Comparison of ENCODE assay signal across 21 mouse cellular contexts in genomic region chr11:93515566-93515965, GRCm38 (mm10).
A peak's percentile ranks its signal among the peaks of the same experiment; 100 is the strongest.
DNase-seq lines count a peak whose midpoint lies in the region; ATAC-seq lines count a peak whose summit lies in the region.
"Had no signal": no experiment of that assay in that cellular context is flagged by ENCODE, and none has a peak within 500 bp of the region (broad histone marks: within the 10 kb centered on the region; RNA-seq: fewer than 3 reads in every experiment).

No protein-coding gene starts in this region.

- intact Hi-C loops in gastrocnemius, postnatal 14 days (cut with DNase I; ENCODE audit: low total_unique reads), result no loop called here

- ATAC-seq in forebrain, embryonic 14.5 days, result peak; percentile 46; the same call in 1 of the 2 replicates
- ATAC-seq in forebrain, embryonic 11.5 days (replicated peaks; ENCODE audit: low FRiP score), result no peak

- H3K9ac ChIP-seq in forebrain, embryonic 14.5 days (ENCODE audit: low read length), result no peak overlapping the region
- H3K9ac ChIP-seq in forebrain, embryonic 11.5 days (ENCODE audit: low read length), result no peak overlapping the region
- H3K9ac ChIP-seq: embryonic facial prominence, embryonic 12.5 days; hindbrain, embryonic 15.5 days; limb, embryonic 12.5 days; liver, embryonic 13.5 days; lung, embryonic 15.5 days; neural tube, embryonic 12.5 days had no signal

- no peak overlapping the region for H3K4me3 ChIP-seq in forebrain, embryonic 14.5 days (ENCODE audit: low read depth, low read length)
- no peak overlapping the region for H3K4me3 ChIP-seq in forebrain, embryonic 11.5 days (ENCODE audit: low read depth, low read length)
- H3K4me3 ChIP-seq: embryonic facial prominence, embryonic 12.5 days; hindbrain, embryonic 15.5 days; limb, embryonic 12.5 days; liver, embryonic 13.5 days; lung, embryonic 15.5 days; neural tube, embryonic 12.5 days had no signal

- 82% methylated on average over 6 of the region's 6 CpGs for WGBS in forebrain, embryonic 14.5 days
- 86% methylated on average over 6 of the region's 6 CpGs for WGBS in forebrain, embryonic 11.5 days

- H3K4me1 ChIP-seq in forebrain, embryonic 14.5 days (ENCODE audit: control insufficient read depth, insufficient read depth, low read length), result no peaks in the 10 kb centered on the region
- H3K4me1 ChIP-seq in forebrain, embryonic 11.5 days (replicated peaks; ENCODE audit: control insufficient read depth, insufficient read depth, low read length), result no peaks in the 10 kb centered on the region
- H3K4me1 ChIP-seq: embryonic facial prominence, embryonic 12.5 days; hindbrain, embryonic 15.5 days; limb, embryonic 12.5 days; liver, embryonic 13.5 days; lung, embryonic 15.5 days; neural tube, embryonic 12.5 days had no signal

- no peak overlapping the region; the same call in 1 of the 2 replicates for H3K27ac ChIP-seq in forebrain, embryonic 14.5 days (ENCODE audit: low read depth, low read length)
- no peak overlapping the region for H3K27ac ChIP-seq in forebrain, embryonic 11.5 days (ENCODE audit: low read depth, low read length)
- H3K27ac ChIP-seq: embryonic facial prominence, embryonic 12.5 days; hindbrain, embryonic 15.5 days; kidney, postnatal 0 days; limb, embryonic 12.5 days; liver, embryonic 13.5 days; lung, embryonic 15.5 days; neural tube, embryonic 12.5 days; stomach, postnatal 0 days had no signal

- no peaks in the 10 kb centered on the region for H3K9me3 ChIP-seq in forebrain, embryonic 14.5 days (replicated peaks; ENCODE audit: control insufficient read depth, low read length)
- no peaks in the 10 kb centered on the region for H3K9me3 ChIP-seq in forebrain, embryonic 11.5 days (ENCODE audit: control insufficient read depth, low read length)
- H3K9me3 ChIP-seq: embryonic facial prominence, embryonic 12.5 days; hindbrain, embryonic 15.5 days; limb, embryonic 12.5 days; liver, embryonic 13.5 days; lung, embryonic 15.5 days; neural tube, embryonic 12.5 days had no signal

- no peak overlapping the region for H3K4me2 ChIP-seq in forebrain, embryonic 14.5 days (ENCODE audit: low read length)
- no peak overlapping the region for H3K4me2 ChIP-seq in forebrain, embryonic 11.5 days (ENCODE audit: low read depth, low read length, severe bottlenecking)
- H3K4me2 ChIP-seq: embryonic facial prominence, embryonic 12.5 days; heart, embryonic 11.5 days; hindbrain, embryonic 15.5 days; limb, embryonic 12.5 days; liver, embryonic 13.5 days; lung, embryonic 15.5 days; neural tube, embryonic 12.5 days had no signal

- H3K36me3 ChIP-seq in forebrain, embryonic 14.5 days (ENCODE audit: control insufficient read depth, insufficient read depth, low read length), result no peaks in the 10 kb centered on the region
- no peaks in the 10 kb centered on the region for H3K36me3 ChIP-seq in forebrain, embryonic 11.5 days (ENCODE audit: control insufficient read depth, insufficient read depth, low read length)
- H3K36me3 ChIP-seq: embryonic facial prominence, embryonic 12.5 days; hindbrain, embryonic 15.5 days; limb, embryonic 12.5 days; liver, embryonic 13.5 days; lung, embryonic 15.5 days; neural tube, embryonic 12.5 days had no signal

- H3K27me3 ChIP-seq in forebrain, embryonic 14.5 days (replicated peaks; ENCODE audit: control insufficient read depth, insufficient read depth, low read length), result no peaks in the 10 kb centered on the region
- no peaks in the 10 kb centered on the region for H3K27me3 ChIP-seq in forebrain, embryonic 11.5 days (ENCODE audit: control insufficient read depth, insufficient read depth, low read length)
- H3K27me3 ChIP-seq: embryonic facial prominence, embryonic 12.5 days; hindbrain, embryonic 15.5 days; limb, embryonic 12.5 days; liver, embryonic 13.5 days; lung, embryonic 15.5 days; neural tube, embryonic 12.5 days had no signal

- peak; percentile 13 for DNase-seq in forebrain, embryonic 14.5 days (ENCODE audit: low spot score)
- DNase-seq in forebrain, embryonic 11.5 days (ENCODE audit: low spot score), result no peak
- DNase-seq in retina, postnatal 1 day, result peak; percentile 26
- no peak for DNase-seq in retina, embryonic 14.5 days (ENCODE audit: low spot score)
- DNase-seq in cerebellum, postnatal 10 days, result peak; percentile 76 to 85
- no peak for DNase-seq in gastrocnemius, postnatal 14 days
- no peak for DNase-seq in spleen, postnatal 14 days (ENCODE audit: low spot score in 2 of 2)
- DNase-seq: gastrocnemius, postnatal 36 days; heart, postnatal 14 days; kidney, adult 11 months; liver, embryonic 13.5 days; right cerebral cortex, postnatal 14 days; thymus, postnatal 36 days had no signal

Comparison
In these comparisons a context has a peak if more than half of its experiments do, and no peak if none do; other contexts are left out.
1. DNase-seq: peak in forebrain, embryonic 14.5 days (single experiment), retina, postnatal 1 day (single experiment) and cerebellum, postnatal 10 days (2 of 2); none in forebrain, embryonic 11.5 days (single experiment), retina, embryonic 14.5 days (single experiment), gastrocnemius, postnatal 14 days (single experiment) and spleen, postnatal 14 days (0 of 2).